Mouse (Mus musculus) intestine, embryonic 14.5 days (tissue): ENCODE results near the gene 1810049J17Rik. TPM values are rescaled to one million over a fixed set of nuclear protein-coding genes. Genes with fewer than 3 reads are reported as not detected.

Source experiments
- ATAC-seq: fragments of 200-750 bp; cut with Nextera tagmentation; replicated peaks from 2 replicates; pipeline ENCODE4 v1.8.0; 2017; ENCODE audit warnings: low read depth, moderate number of reproducible peaks, moderate TSS enrichment, moderate library complexity; ENCODE audit not compliant: low FRiP score, low TSS enrichment
- DNase-seq: peaks from one replicate; pipeline ENCODE4 v3.0.0-alpha.2; 2018; ENCODE audit warnings: low spot score
- H3K27ac ChIP-seq: fragments of 300-500 bp; sonication (generic); 2 replicates; pipeline ENCODE4 v1.5.1; 2014; ENCODE audit warnings: low read depth, mild to moderate bottlenecking, control low read depth
- H3K27me3 ChIP-seq: fragments of 300-500 bp; sonication (generic); replicated peaks from 2 replicates; pipeline ENCODE4 v1.6.1; 2014; ENCODE audit warnings: low read length, control low read depth; ENCODE audit not compliant: control insufficient read depth, insufficient read depth
- H3K36me3 ChIP-seq: fragments of 300-500 bp; sonication (generic); 2 replicates; pipeline ENCODE4 v1.6.1; 2014; ENCODE audit warnings: low read length, control low read depth; ENCODE audit not compliant: control insufficient read depth, insufficient read depth
- H3K4me1 ChIP-seq: fragments of 300-500 bp; sonication (generic); replicated peaks from 2 replicates; pipeline ENCODE4 v1.6.1; 2014; ENCODE audit warnings: low read length, control low read depth, mixed read lengths; ENCODE audit not compliant: control insufficient read depth, insufficient read depth
- H3K4me2 ChIP-seq: fragments of 300-500 bp; sonication (generic); 2 replicates; pipeline ENCODE4 v1.6.1; 2014; ENCODE audit warnings: low read length
- H3K4me3 ChIP-seq: fragments of 300-500 bp; sonication (generic); 2 replicates; pipeline ENCODE4 v1.5.1; 2014; ENCODE audit warnings: low read depth, low read length, control low read depth, mixed read lengths
- H3K9ac ChIP-seq: fragments of 300-500 bp; sonication (generic); 2 replicates; pipeline ENCODE4 v1.6.1; 2014; ENCODE audit warnings: mild to moderate bottlenecking, low read length
- H3K9me3 ChIP-seq: fragments of 300-500 bp; sonication (generic); 2 replicates; pipeline ENCODE4 v1.6.1; 2016; ENCODE audit warnings: low read length, control low read depth; ENCODE audit not compliant: control insufficient read depth
- WGBS: fragments of 180-500 bp; shearing (Covaris S2); extraction: QIAGEN DNeasy Blood & Tissue Kit; methylation state at CpG from one replicate; pipeline ENCODE4 v1.1.7; 2014; 5-methylcytosine and 5-hydroxymethylcytosine counted together
- polyA plus RNA-seq: library from polyadenylated mRNA; unstranded; fragments of >200 nt; fragmentation: Nextera tagmentation; extraction: Ambion mirVana; gene quantifications from 2 replicates; pipeline ENCODE4 v1.2.1, GENCODE M21; 2014

The 1810049J17Rik gene
- polyA plus RNA-seq, 1 experiment from 2014 or later: 1.7 TPM

DNA sequence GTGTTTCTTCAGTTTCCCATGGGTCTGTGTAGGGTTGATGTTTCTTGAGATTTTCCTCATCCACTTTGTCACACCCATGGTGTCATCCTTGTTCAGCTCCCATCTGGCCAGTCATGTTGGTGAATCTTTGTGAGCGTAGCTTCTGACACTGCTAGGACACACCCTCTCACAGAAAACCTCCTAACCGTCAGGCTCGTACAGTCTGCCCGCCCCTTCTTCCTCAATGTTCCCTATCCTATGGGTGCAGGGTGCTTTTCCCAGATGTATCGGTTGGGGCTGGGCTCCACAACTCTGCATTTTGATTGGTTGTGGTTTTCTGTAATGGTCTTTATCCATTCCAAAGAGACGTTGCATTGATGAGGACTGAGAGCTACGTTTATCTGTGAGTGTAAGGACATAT, 31.4 kb downstream of the 1810049J17Rik start:
- Histone ChIP-seq H3K36me3 (no peaks in the 10 kb centered on the region), H3K4me1 (no peaks in the 10 kb centered on the region), H3K9me3 (peaks cover 3% of the 10 kb centered on the region; the same call in 1 of the 2 replicates), H3K27ac (no peak overlapping the region), H3K4me3 (no peak overlapping the region), H3K9ac (no peak overlapping the region), H3K4me2 (no peak overlapping the region), H3K27me3 (no peaks in the 10 kb centered on the region)
- ATAC-seq: no peak
- no peak for DNase-seq
- WGBS: 84% methylated on average over 7 of the region's 7 CpGs

DNA sequence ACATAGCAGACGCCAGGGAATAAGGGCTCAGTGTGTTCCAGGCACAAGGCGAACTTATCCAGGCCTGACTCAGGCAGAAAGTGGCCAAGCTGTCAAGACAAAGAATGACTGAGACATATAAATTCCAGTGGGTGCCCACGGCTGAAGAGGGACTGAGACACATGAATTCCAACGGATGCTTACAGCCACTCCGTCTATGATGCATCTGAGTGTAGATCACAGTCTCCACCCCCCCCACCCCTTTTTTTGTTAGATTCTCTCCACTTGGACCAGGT, 36.2 kb downstream of the 1810049J17Rik start:
- 56% methylated on average over 5 of the region's 5 CpGs for WGBS
- no peak for DNase-seq
- no peak overlapping the region for H3K4me2 ChIP-seq
- H3K9me3 ChIP-seq: peaks cover 3% of the 10 kb centered on the region; the same call in 1 of the 2 replicates
- H3K4me1 ChIP-seq: no peaks in the 10 kb centered on the region
- H3K36me3 ChIP-seq: no peaks in the 10 kb centered on the region
- no peaks in the 10 kb centered on the region for H3K27me3 ChIP-seq
- no peak overlapping the region for H3K27ac ChIP-seq
- H3K9ac ChIP-seq: no peak overlapping the region
- ATAC-seq: no peak
- no peak overlapping the region for H3K4me3 ChIP-seq

DNA sequence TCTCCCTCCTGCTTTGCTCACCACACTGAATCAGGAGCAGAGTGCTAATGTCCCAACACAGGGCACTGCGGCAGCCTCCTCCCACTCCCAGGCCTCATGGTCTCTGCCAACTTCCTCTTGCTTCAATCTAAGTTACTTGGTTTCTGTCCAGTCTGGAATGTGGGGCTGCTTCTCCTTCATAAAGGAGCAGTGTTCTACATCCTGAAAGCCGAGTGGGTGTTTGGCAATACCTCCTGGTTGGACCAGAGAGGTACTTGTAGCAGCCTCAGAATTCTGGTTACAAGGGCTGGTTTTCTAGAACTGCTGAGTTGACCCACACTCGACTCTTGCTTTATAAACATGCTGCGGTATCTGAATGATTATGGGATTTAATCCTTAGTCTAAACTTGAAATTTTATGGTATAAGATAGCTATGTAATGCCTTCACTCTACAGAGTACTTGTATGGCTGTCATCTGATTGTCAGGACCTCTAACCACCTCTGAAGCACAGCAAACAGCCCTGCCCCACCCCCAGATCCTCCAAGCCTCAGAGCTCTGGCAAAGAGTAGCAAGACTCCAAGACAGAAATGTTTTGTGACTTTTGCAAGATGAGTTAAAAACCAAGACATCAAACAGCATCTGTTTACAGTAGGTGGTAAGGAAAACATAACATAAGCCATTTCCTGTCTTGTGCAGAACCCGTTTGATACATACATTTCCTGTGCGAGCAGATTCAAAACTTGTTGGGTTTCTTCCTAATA, 36.7 kb downstream of the 1810049J17Rik start:
- WGBS: 61% methylated on average over 6 of the region's 6 CpGs

DNA sequence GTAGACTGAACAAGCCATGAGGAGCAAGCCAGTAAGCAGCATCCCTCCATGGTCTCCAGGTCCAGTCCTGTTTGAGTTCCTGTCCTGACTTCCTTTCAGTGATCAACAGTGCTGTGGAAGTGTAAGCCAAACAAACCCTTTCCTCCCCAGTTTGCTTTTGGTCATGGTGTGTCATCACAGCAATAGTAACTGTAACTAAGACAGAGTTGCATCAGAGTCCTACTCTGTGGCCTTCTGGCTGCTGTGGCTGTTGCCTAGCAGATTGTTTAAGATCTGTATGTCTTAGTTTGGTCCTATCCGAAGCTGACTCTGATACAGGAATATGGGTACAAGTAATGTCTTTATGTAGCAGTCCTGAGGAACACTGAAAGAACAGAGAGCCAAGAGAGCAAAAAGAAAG, 41.9 kb downstream of the 1810049J17Rik start:
- DNase-seq (no peak), ATAC-seq (no peak)
- no peak overlapping the region for H3K27ac ChIP-seq
- no peaks in the 10 kb centered on the region for H3K4me1 ChIP-seq
- H3K9me3 ChIP-seq: no peaks in the 10 kb centered on the region
- no peak overlapping the region for H3K4me3 ChIP-seq
- no peak overlapping the region for H3K9ac ChIP-seq
- WGBS: 92% methylated on average over 1 of the region's 1 CpGs
- no peaks in the 10 kb centered on the region for H3K27me3 ChIP-seq
- no peak overlapping the region for H3K4me2 ChIP-seq
- no peaks in the 10 kb centered on the region for H3K36me3 ChIP-seq

More for the DNA sequence above, 36.7 kb downstream of the 1810049J17Rik start:
- Histone ChIP-seq H3K9ac (no peak overlapping the region), H3K4me1 (no peaks in the 10 kb centered on the region), H3K27ac (no peak overlapping the region), H3K4me2 (no peak overlapping the region), H3K27me3 (no peaks in the 10 kb centered on the region), H3K9me3 (peaks cover 3% of the 10 kb centered on the region; the same call in 1 of the 2 replicates), H3K4me3 (no peak overlapping the region), H3K36me3 (no peaks in the 10 kb centered on the region)
- no peak for DNase-seq
- no peak for ATAC-seq

DNA sequence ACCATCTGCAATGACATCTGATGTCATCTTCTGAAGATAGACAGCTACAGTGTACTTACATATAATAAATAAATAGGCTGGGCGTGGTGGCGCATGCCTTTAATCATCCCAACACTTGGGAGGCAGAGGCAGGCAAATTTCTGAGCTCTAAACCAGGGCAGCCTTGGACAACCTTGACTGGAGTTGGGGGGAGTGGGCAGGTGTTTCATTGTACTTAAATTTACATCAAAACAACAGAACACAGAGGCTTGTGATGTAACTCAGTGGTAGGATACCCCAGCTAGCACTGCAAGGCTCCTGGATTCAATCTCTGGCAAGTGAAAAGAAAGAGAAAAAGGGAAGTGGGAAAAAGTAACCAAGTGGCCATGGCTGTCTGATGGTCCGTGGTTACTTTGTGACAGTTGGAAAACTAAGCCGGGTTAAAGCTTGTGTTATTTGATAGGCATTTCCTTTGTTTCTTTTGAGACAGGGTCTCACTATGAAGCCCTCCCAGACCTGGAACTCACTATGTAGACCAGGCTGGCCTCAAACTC, 46.5 kb downstream of the 1810049J17Rik start:
- Histone ChIP-seq H3K4me2 (no peak overlapping the region), H3K27ac (no peak overlapping the region), H3K9ac (no peak overlapping the region), H3K27me3 (no peaks in the 10 kb centered on the region), H3K4me3 (no peak overlapping the region), H3K9me3 (no peaks in the 10 kb centered on the region), H3K36me3 (peaks cover 10% of the 10 kb centered on the region), H3K4me1 (no peaks in the 10 kb centered on the region)
- DNase-seq: no peak
- ATAC-seq: no peak
- WGBS: 86% methylated on average over 4 of the region's 4 CpGs

DNA sequence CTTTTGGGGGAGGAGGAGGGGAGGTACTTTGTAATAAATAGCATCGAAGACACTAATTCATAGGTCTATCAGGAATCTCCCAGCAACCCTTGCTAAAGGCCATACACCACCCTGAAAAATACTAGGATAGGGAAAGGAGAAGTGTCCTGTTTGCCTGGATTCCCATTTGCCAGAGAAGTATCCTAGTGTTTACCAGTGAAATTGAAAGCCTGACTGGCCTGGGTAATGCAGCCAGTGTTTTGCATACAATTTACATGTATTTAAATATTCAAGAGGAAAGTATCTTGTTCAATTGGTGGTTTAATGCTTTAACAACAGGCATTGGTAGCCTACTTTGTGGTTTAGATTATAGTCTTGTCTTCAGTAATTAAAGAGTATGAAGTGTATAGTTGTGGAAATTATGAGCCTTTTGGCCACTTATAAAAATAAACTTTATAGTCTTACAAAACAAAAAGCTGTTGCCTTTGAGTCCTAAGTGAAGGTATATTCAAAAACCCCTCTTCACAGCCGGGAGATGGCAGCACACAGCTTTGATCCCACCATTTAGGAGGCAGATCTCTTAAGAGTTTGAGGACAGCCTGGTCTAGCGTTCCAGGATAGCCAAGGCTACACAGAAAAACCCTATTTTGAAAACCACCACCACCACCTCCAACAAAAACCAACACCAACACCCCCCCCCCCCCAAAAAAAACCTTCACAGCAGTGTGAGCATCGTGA, 47.5 kb downstream of the 1810049J17Rik start:
- no peak overlapping the region for H3K9ac ChIP-seq
- H3K27me3 ChIP-seq: no peaks in the 10 kb centered on the region
- no peak overlapping the region for H3K27ac ChIP-seq
- no peak for DNase-seq
- no peaks in the 10 kb centered on the region for H3K4me1 ChIP-seq
- no peak for ATAC-seq
- no peaks in the 10 kb centered on the region for H3K9me3 ChIP-seq
- no peak overlapping the region for H3K4me2 ChIP-seq
- peaks cover 19% of the 10 kb centered on the region for H3K36me3 ChIP-seq
- 55% methylated on average over 4 of the region's 4 CpGs for WGBS
- no peak overlapping the region for H3K4me3 ChIP-seq

DNA sequence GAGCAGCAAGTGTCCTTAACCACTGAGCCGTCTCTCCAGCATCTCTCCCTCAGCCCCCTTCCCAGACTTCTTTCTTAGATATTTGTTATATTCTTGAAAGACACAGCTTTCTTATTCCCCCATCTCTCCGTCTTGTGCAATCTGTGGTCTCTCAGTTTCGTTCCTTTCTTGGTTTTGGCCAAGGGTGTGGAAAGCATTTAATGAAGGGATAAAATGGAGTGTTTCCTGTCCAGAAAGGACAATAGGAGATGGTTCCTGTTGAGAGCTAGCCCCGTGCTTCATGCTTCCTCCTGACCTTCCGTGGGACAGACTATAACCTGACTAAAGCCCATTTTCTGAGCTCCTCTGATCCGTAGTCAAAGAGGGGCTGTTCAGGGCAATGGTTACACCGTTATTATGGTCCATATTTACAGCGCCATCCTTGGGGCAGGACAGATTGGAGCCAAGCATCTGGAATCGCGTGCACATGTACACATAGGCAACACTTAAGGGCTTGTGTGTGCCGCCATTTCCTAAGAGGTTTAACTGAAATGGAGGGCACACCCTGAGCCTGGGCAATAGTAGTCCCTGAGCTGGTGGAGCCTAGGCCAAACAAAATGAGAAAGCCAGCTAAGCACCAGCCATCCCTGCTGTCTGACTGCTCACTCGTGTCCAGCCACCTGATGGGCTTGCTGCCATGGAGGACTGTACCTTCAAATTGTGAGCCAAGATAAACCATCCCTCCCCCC, 48.2 kb downstream of the 1810049J17Rik start:
- Histone ChIP-seq H3K27ac (no peak overlapping the region), H3K4me3 (no peak overlapping the region), H3K36me3 (peaks cover 24% of the 10 kb centered on the region), H3K9ac (no peak overlapping the region), H3K27me3 (no peaks in the 10 kb centered on the region), H3K9me3 (no peaks in the 10 kb centered on the region), H3K4me1 (no peaks in the 10 kb centered on the region), H3K4me2 (no peak overlapping the region)
- ATAC-seq (no peak), DNase-seq (no peak)
- 82% methylated on average over 12 of the region's 12 CpGs for WGBS
